ENCODE assay signal across 9 mouse cellular contexts in the genomic region with DNA sequence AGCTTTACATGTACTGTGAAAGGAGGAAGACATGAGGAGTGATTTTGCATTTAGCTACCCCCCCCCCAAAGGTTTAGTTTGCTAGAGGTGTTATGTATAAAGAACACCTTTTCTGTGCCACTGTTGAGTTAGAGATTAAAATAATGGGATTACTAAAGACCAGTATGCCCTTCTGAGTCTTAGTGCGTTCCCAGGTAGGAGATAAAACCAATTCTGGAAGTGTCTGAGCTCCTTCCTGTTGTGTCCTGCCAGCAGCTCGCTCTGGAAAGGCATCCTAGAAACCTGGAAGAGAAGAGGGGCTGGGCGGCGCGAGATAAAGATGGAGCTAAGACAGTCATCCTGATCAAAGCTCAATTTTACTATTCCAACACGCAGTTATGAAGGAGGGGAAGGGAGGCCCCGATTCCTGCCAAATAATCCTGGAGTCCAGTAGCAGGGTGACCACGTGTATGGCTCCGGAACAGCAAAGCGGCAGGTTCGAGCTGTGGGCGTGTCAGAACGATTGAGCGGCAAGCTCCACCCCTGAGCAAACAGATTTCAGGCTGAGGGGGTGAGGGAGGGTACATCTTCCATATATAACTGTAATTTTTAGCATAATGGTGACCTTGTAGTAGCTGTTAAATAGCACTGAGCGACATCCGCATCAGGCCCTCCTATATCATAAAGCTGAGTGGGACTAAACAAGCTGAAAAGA. TPM values are rescaled to one million over a fixed set of nuclear protein-coding genes. Genes with fewer than 3 reads are reported as not detected.
DNase-seq lines count a peak whose midpoint lies in the region; ATAC-seq and TF ChIP-seq lines count a peak whose summit lies in the region.
"Had no signal": no experiment of that assay in that cellular context is flagged by ENCODE, and none has a peak within 500 bp of the region (broad histone marks: within the 10 kb centered on the region; RNA-seq: fewer than 3 reads in every experiment).

No protein-coding gene starts in this region.

- H3K36me3 ChIP-seq in kidney, postnatal 0 days (ENCODE audit: insufficient read depth, low read length), result no peaks in the 10 kb centered on the region
- no peaks in the 10 kb centered on the region for H3K36me3 ChIP-seq in kidney, embryonic 14.5 days (ENCODE audit: control insufficient read depth, insufficient read depth, low read length)
- H3K36me3 ChIP-seq in embryonic facial prominence, embryonic 15.5 days, result no peaks in the 10 kb centered on the region
- H3K36me3 ChIP-seq in liver, postnatal 0 days (replicated peaks; ENCODE audit: insufficient read depth, low read length), result no peaks in the 10 kb centered on the region

- TF ChIP-seq EP300 in liver, postnatal 0 days (IDR thresholded peaks at IDR 0.05; ENCODE audit: low read depth), result no peak

- no peak overlapping the region for H3K4me3 ChIP-seq in kidney, postnatal 0 days (replicated peaks; ENCODE audit: low read depth, low read length)
- H3K4me3 ChIP-seq in kidney, embryonic 14.5 days (ENCODE audit: low read length), result no peak overlapping the region
- H3K4me3 ChIP-seq in embryonic facial prominence, embryonic 15.5 days (replicated peaks), result no peak overlapping the region
- no peak overlapping the region for H3K4me3 ChIP-seq in liver, postnatal 0 days (ENCODE audit: low read depth, low read length)
- H3K4me3 ChIP-seq: myocyte had no signal

- no peaks in the 10 kb centered on the region for H3K4me1 ChIP-seq in kidney, postnatal 0 days (replicated peaks; ENCODE audit: insufficient read depth, low read length)
- 0 out of 2 replicates have a peak, but pooled peaks cover 3% of the 10 kb centered on the region for H3K4me1 ChIP-seq in kidney, embryonic 14.5 days (ENCODE audit: control insufficient read depth, insufficient read depth, low read length)
- 0 out of 2 replicates have a peak, but pooled peaks cover 4% of the 10 kb centered on the region for H3K4me1 ChIP-seq in embryonic facial prominence, embryonic 15.5 days
- H3K4me1 ChIP-seq in liver, postnatal 0 days (ENCODE audit: insufficient read depth), result peaks cover 8% of the 10 kb centered on the region

- no peaks in the 10 kb centered on the region for H3K27me3 ChIP-seq in kidney, postnatal 0 days (ENCODE audit: insufficient read depth, low read length)
- H3K27me3 ChIP-seq in kidney, embryonic 14.5 days (ENCODE audit: control insufficient read depth, insufficient read depth, low read length), result no peaks in the 10 kb centered on the region
- no peaks in the 10 kb centered on the region for H3K27me3 ChIP-seq in embryonic facial prominence, embryonic 15.5 days
- H3K27me3 ChIP-seq in liver, postnatal 0 days (ENCODE audit: insufficient read depth, low read length), result no peaks in the 10 kb centered on the region

- no peak overlapping the region for H3K9ac ChIP-seq in kidney, postnatal 0 days (ENCODE audit: low read depth, low read length)
- no peak overlapping the region for H3K9ac ChIP-seq in kidney, embryonic 14.5 days (ENCODE audit: low read depth, low read length)
- H3K9ac ChIP-seq in embryonic facial prominence, embryonic 15.5 days, result no peak overlapping the region
- peak overlapping the region; percentile 51 for H3K9ac ChIP-seq in liver, postnatal 0 days (replicated peaks)

- H3K27ac ChIP-seq in kidney, postnatal 0 days, result no peak overlapping the region
- H3K27ac ChIP-seq in kidney, embryonic 14.5 days (ENCODE audit: low read depth, low read length), result no peak overlapping the region
- H3K27ac ChIP-seq in embryonic facial prominence, embryonic 15.5 days (replicated peaks), result 0 out of 2 replicates have a peak overlapping the region, but pooled peaks have one; percentile 22
- no peak overlapping the region for H3K27ac ChIP-seq in liver, postnatal 0 days (ENCODE audit: low read depth)

- TF ChIP-seq CTCF in kidney, postnatal 0 days (IDR thresholded peaks at IDR 0.05; ENCODE audit: low read depth), result no peak
- no peak for TF ChIP-seq CTCF in liver, postnatal 0 days (IDR thresholded peaks at IDR 0.05; ENCODE audit: low read depth)

- WGBS in kidney, postnatal 0 days, result 5% methylated on average over 16 of the region's 16 CpGs
- 10% methylated on average over 16 of the region's 16 CpGs for WGBS in kidney, embryonic 14.5 days
- WGBS in embryonic facial prominence, embryonic 15.5 days, result 8% methylated on average over 16 of the region's 16 CpGs
- WGBS in liver, postnatal 0 days (ENCODE audit: insufficient replicate concordance), result 12% methylated on average over 16 of the region's 16 CpGs

- ATAC-seq in cerebellum, adult (ENCODE audit: insufficient number of reproducible peaks, low FRiP score, low TSS enrichment), result no peak
- no peak for ATAC-seq in kidney, postnatal 0 days (replicated peaks; ENCODE audit: low FRiP score, low read depth)
- no peak for ATAC-seq in kidney, embryonic 14.5 days (ENCODE audit: low FRiP score, low TSS enrichment)
- ATAC-seq in embryonic facial prominence, embryonic 15.5 days (ENCODE audit: insufficient number of reproducible peaks, low FRiP score, low TSS enrichment, low read depth), result no peak
- no peak for ATAC-seq in liver, postnatal 0 days
- ATAC-seq in granulocyte monocyte progenitor cell, adult 5-6 weeks (replicated peaks; ENCODE audit: poor library complexity, severe bottlenecking), result no peak

- peak overlapping the region; percentile 15; the same call in 1 of the 2 replicates for H3K4me2 ChIP-seq in kidney, postnatal 0 days (ENCODE audit: low read length)
- H3K4me2 ChIP-seq in kidney, embryonic 14.5 days (replicated peaks; ENCODE audit: low read depth, low read length), result no peak overlapping the region; the same call in 1 of the 2 replicates
- H3K4me2 ChIP-seq in embryonic facial prominence, embryonic 15.5 days (replicated peaks), result peak overlapping the region; percentile 24
- no peak overlapping the region for H3K4me2 ChIP-seq in liver, postnatal 0 days (ENCODE audit: low read depth, low read length)

- peak; percentile 47 to 50 for DNase-seq in cerebellum, postnatal 10 days
- DNase-seq in kidney, postnatal 0 days (ENCODE audit: low spot score), result no peak
- DNase-seq in liver, postnatal 0 days, result peak; percentile 47
- no peak for DNase-seq in c-Kit-positive CD71-positive TER-119-positive erythroid progenitor cells, embryonic 14.5 days (ENCODE audit: low spot score)

- no peaks in the 10 kb centered on the region for H3K9me3 ChIP-seq in kidney, postnatal 0 days (replicated peaks; ENCODE audit: low read length)
- H3K9me3 ChIP-seq in kidney, embryonic 14.5 days (ENCODE audit: control insufficient read depth, low read length), result no peaks in the 10 kb centered on the region
- H3K9me3 ChIP-seq in embryonic facial prominence, embryonic 15.5 days (replicated peaks), result no peaks in the 10 kb centered on the region
- H3K9me3 ChIP-seq in liver, postnatal 0 days (ENCODE audit: low read length), result no peaks in the 10 kb centered on the region

RNA-seq across cellular contexts. Expression of a gene that starts 40.0 kb away (rescaled TPM):
- polyA plus RNA-seq in kidney, postnatal 0 days (2015; fragmentation: Nextera tagmentation; extraction: Ambion mirVana), result 0.55 and 0.57 TPM in 2 replicates
- 0.27 and 0.71 TPM in 2 replicates for polyA plus RNA-seq in kidney, embryonic 14.5 days (2014; fragmentation: Nextera tagmentation; extraction: Ambion mirVana)
- 1.7 and 2.0 TPM in 2 replicates for polyA plus RNA-seq in embryonic facial prominence, embryonic 15.5 days (2015; fragmentation: Nextera tagmentation; extraction: Ambion mirVana)
- polyA plus RNA-seq in liver, postnatal 0 days (2015; fragmentation: Nextera tagmentation; extraction: Ambion mirVana), result 0.24 TPM in 1 of 2 replicates, not detected in the other
- total RNA-seq in granulocyte monocyte progenitor cell, adult 5-6 weeks (2014; fragmentation: Nextera tagmentation), result not detected in 2 replicates
- not detected in 2 replicates for total RNA-seq in granulocyte monocyte progenitor cell, adult 5-6 weeks (2017)

RNA-seq across cellular contexts. Expression of a gene that starts 40.1 kb away (rescaled TPM):
- polyA plus RNA-seq in kidney, postnatal 0 days (2015; fragmentation: Nextera tagmentation; extraction: Ambion mirVana), result 3.5 and 4.7 TPM in 2 replicates
- polyA plus RNA-seq in kidney, embryonic 14.5 days (2014; fragmentation: Nextera tagmentation; extraction: Ambion mirVana), result 7.4 and 8.2 TPM in 2 replicates
- polyA plus RNA-seq in embryonic facial prominence, embryonic 15.5 days (2015; fragmentation: Nextera tagmentation; extraction: Ambion mirVana), result 6.4 and 7.3 TPM in 2 replicates
- polyA plus RNA-seq in liver, postnatal 0 days (2015; fragmentation: Nextera tagmentation; extraction: Ambion mirVana), result 1.6 and 2.6 TPM in 2 replicates
- total RNA-seq in granulocyte monocyte progenitor cell, adult 5-6 weeks (2014; fragmentation: Nextera tagmentation), result 1.8 and 6.5 TPM in 2 replicates
- 6.3 and 7.8 TPM in 2 replicates for total RNA-seq in granulocyte monocyte progenitor cell, adult 5-6 weeks (2017)

Comparison
In these comparisons a context has a peak if more than half of its experiments do, and no peak if none do; other contexts are left out.
1. H3K4me2 ChIP-seq: peak in kidney, postnatal 0 days (single experiment) and embryonic facial prominence, embryonic 15.5 days (single experiment); none in kidney, embryonic 14.5 days (single experiment) and liver, postnatal 0 days (single experiment).
2. DNase-seq: peak in cerebellum, postnatal 10 days (2 of 2) and liver, postnatal 0 days (single experiment); none in kidney, postnatal 0 days (single experiment) and c-Kit-positive CD71-positive TER-119-positive erythroid progenitor cells, embryonic 14.5 days (single experiment).